In genomic region chr17:58749000-58749399, GRCm38 (mm10) we compare ENCODE assay signal across 26 mouse cellular contexts.
A peak's percentile ranks its signal among the peaks of the same experiment; 100 is the strongest.
DNase-seq lines count a peak whose midpoint lies in the region; ATAC-seq and TF ChIP-seq lines count a peak whose summit lies in the region.
"Had no signal": no experiment of that assay in that cellular context is flagged by ENCODE, and none has a peak within 500 bp of the region (broad histone marks: within the 10 kb centered on the region; RNA-seq: fewer than 3 reads in every experiment).

No protein-coding gene starts in this region.

- no peak for ATAC-seq in midbrain, postnatal 0 days (ENCODE audit: low FRiP score)
- no peak for ATAC-seq in midbrain, embryonic 14.5 days (ENCODE audit: low FRiP score, low TSS enrichment)
- ATAC-seq: CD4-positive, CD25-positive, alpha-beta regulatory T cell, adult 4 months; liver, embryonic 12.5 days; liver, postnatal 0 days; midbrain, embryonic 13.5 days had no signal

- no peak overlapping the region for H3K4me2 ChIP-seq in midbrain, postnatal 0 days (ENCODE audit: low read depth, low read length, poor library complexity, severe bottlenecking)
- no peak overlapping the region for H3K4me2 ChIP-seq in midbrain, embryonic 14.5 days (ENCODE audit: low read length)
- H3K4me2 ChIP-seq: forebrain, embryonic 12.5 days; heart, embryonic 13.5 days; liver, embryonic 12.5 days; midbrain, embryonic 13.5 days; neural tube, embryonic 15.5 days had no signal

- no peaks in the 10 kb centered on the region for H3K36me3 ChIP-seq in midbrain, postnatal 0 days (ENCODE audit: insufficient read depth, low read length)
- H3K36me3 ChIP-seq in midbrain, embryonic 14.5 days (ENCODE audit: control insufficient read depth, insufficient read depth, low read length), result no peaks in the 10 kb centered on the region
- no peaks in the 10 kb centered on the region for H3K36me3 ChIP-seq in kidney, adult 2 months (ENCODE audit: control insufficient read depth, insufficient read depth, low read length)
- H3K36me3 ChIP-seq: forebrain, embryonic 12.5 days; heart, embryonic 13.5 days; liver, embryonic 12.5 days; midbrain, embryonic 13.5 days; neural tube, embryonic 15.5 days had no signal

- no peak overlapping the region for H3K4me3 ChIP-seq in midbrain, postnatal 0 days (ENCODE audit: low read depth, low read length)
- no peak overlapping the region for H3K4me3 ChIP-seq in midbrain, embryonic 14.5 days (replicated peaks; ENCODE audit: low read depth, low read length)
- H3K4me3 ChIP-seq in kidney, adult 2 months (ENCODE audit: insufficient read depth, low read depth, low read length), result no peak overlapping the region
- H3K4me3 ChIP-seq: erythroblast, embryonic 14.5 days; forebrain, embryonic 12.5 days; heart, embryonic 13.5 days; layer of hippocampus, adult 2 months; left cerebral cortex, adult 2 months; liver, embryonic 12.5 days; midbrain, embryonic 13.5 days; neural tube, embryonic 15.5 days had no signal

- no peak overlapping the region for H3K27ac ChIP-seq in midbrain, postnatal 0 days (ENCODE audit: low read depth, low read length)
- no peak overlapping the region for H3K27ac ChIP-seq in midbrain, embryonic 14.5 days (replicated peaks; ENCODE audit: low read depth, low read length)
- no peak overlapping the region for H3K27ac ChIP-seq in kidney, adult 2 months (ENCODE audit: insufficient read depth, low read depth, low read length)
- H3K27ac ChIP-seq: forebrain, embryonic 12.5 days; heart, embryonic 13.5 days; layer of hippocampus, adult 2 months; left cerebral cortex, adult 2 months; liver, embryonic 12.5 days; midbrain, embryonic 13.5 days; neural tube, embryonic 15.5 days had no signal

- H3K27me3 ChIP-seq in midbrain, postnatal 0 days (ENCODE audit: insufficient read depth, low read length), result no peaks in the 10 kb centered on the region
- H3K27me3 ChIP-seq in midbrain, embryonic 14.5 days (ENCODE audit: control insufficient read depth, insufficient read depth, low read length), result no peaks in the 10 kb centered on the region
- no peaks in the 10 kb centered on the region for H3K27me3 ChIP-seq in kidney, adult 2 months (replicated peaks; ENCODE audit: control insufficient read depth, insufficient read depth, low read length)
- H3K27me3 ChIP-seq: forebrain, embryonic 12.5 days; heart, embryonic 13.5 days; liver, embryonic 12.5 days; midbrain, embryonic 13.5 days; neural tube, embryonic 15.5 days had no signal

- no peak for TF ChIP-seq CTCF in midbrain, postnatal 0 days (IDR thresholded peaks at IDR 0.05)
- TF ChIP-seq CTCF in kidney, adult 2 months (conservative IDR thresholded peaks at IDR 0.05; ENCODE audit: insufficient read depth, insufficient read length, low read depth, low read length), result no peak

- intact Hi-C loops in heart, postnatal 14 days (cut with DNase I), result no loop called here

- TF ChIP-seq POLR2A in kidney, adult 2 months (IDR thresholded peaks at IDR 0.05; ENCODE audit: low read depth, low read length), result no peak

- no peaks in the 10 kb centered on the region for H3K4me1 ChIP-seq in midbrain, postnatal 0 days (ENCODE audit: insufficient read depth, low read length)
- no peaks in the 10 kb centered on the region for H3K4me1 ChIP-seq in midbrain, embryonic 14.5 days (ENCODE audit: control insufficient read depth, insufficient read depth, low read length)
- H3K4me1 ChIP-seq in kidney, adult 2 months (ENCODE audit: control insufficient read depth, insufficient read depth, low read length), result no peaks in the 10 kb centered on the region
- H3K4me1 ChIP-seq: forebrain, embryonic 12.5 days; heart, embryonic 13.5 days; liver, embryonic 12.5 days; midbrain, embryonic 13.5 days; neural tube, embryonic 15.5 days had no signal

- H3K9ac ChIP-seq in midbrain, postnatal 0 days (replicated peaks; ENCODE audit: low read length, poor library complexity, severe bottlenecking), result no peak overlapping the region
- H3K9ac ChIP-seq in midbrain, embryonic 14.5 days (replicated peaks; ENCODE audit: low read length), result no peak overlapping the region
- H3K9ac ChIP-seq: forebrain, embryonic 12.5 days; heart, embryonic 13.5 days; liver, embryonic 12.5 days; liver, postnatal 0 days; midbrain, embryonic 13.5 days; neural tube, embryonic 15.5 days had no signal

- H3K9me3 ChIP-seq in midbrain, postnatal 0 days (ENCODE audit: low read length), result no peaks in the 10 kb centered on the region
- H3K9me3 ChIP-seq in midbrain, embryonic 14.5 days (ENCODE audit: control insufficient read depth, low read length), result no peaks in the 10 kb centered on the region
- H3K9me3 ChIP-seq: forebrain, embryonic 12.5 days; heart, embryonic 13.5 days; liver, embryonic 12.5 days; midbrain, embryonic 13.5 days; neural tube, embryonic 15.5 days had no signal

- DNase-seq in cerebellum, postnatal 14 days, result peak; percentile 85 to 89
- no peak for DNase-seq in cerebellum, adult 11 months
- peak; percentile 71 for DNase-seq in heart, adult 11 months
- DNase-seq in heart, postnatal 14 days, result no peak
- DNase-seq in midbrain, postnatal 0 days (ENCODE audit: low spot score), result peak; percentile 53
- no peak for DNase-seq in midbrain, embryonic 14.5 days
- DNase-seq in kidney, adult 2 months, result no peak
- DNase-seq: adrenal gland, postnatal 25 days; heart, postnatal 10 days; kidney, adult 18-20 months; kidney, postnatal 36 days; liver, postnatal 0 days; lung, postnatal 4 days; retina, postnatal 1 day; right cerebral cortex, postnatal 25 days; spleen, adult 18-20 months; thymus, postnatal 14 days had no signal

Comparison
In these comparisons a context has a peak if more than half of its experiments do, and no peak if none do; other contexts are left out.
1. DNase-seq: peak in cerebellum, postnatal 14 days (2 of 2), heart, adult 11 months (single experiment) and midbrain, postnatal 0 days (single experiment); none in cerebellum, adult 11 months (single experiment), heart, postnatal 14 days (0 of 2), midbrain, embryonic 14.5 days (single experiment) and kidney, adult 2 months (single experiment).